Mouse (Mus musculus) lung, adult 2 months (tissue): ENCODE results near the gene Dynll1.

ENCODE experiments used
- CTCF ChIP-seq: fragments of 200-500 bp; IDR thresholded peaks from 2 replicates; pipeline ENCODE4 v1.5.1; 2011; ENCODE audit warnings: mild to moderate bottlenecking, low read length, control low read depth; ENCODE audit not compliant: insufficient read depth
- POLR2A ChIP-seq: fragments of 200-500 bp; IDR thresholded peaks from 2 replicates; pipeline ENCODE4 v1.6.1; 2011; ENCODE audit warnings: low read depth, mild to moderate bottlenecking, control low read depth, low read length, borderline replicate concordance; ENCODE audit errors: extremely low read depth

DNA sequence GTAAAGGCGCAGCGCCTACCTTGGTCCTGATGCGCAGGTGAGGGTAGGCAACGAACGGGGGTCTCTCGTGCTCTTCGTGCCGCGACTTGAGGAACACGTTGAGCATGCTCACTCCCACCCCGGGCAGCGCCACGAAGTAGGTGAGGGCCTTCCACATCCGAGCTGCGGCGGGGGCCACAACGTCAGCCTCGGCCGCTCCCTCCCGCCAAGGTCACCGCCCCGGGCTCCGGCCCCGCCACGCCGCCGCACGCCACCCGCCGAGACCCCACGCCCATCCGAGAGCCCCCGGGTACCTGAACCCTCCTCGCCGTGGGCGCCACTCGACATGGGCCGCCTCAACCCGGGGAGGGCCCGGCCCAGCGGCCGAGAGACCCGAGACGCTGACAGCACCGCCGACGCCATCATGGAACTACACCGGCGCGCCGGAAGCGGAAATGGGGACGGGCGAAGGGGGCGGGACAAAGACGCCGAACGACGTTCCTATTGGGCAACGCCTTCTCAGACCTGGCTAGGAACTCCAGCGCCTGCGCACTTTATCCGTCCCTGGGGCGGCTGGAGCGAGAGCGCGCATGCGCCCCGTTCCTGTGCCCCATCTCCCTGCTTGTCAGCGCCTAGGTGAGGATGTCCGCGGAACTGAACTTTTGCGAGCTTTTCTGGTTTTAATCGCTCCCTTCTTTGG is 47.9 kb upstream of the Dynll1 start, which contains the start of gene Cox6a1:
- TF ChIP-seq CTCF, result 0 out of 2 replicates have a peak, but pooled peaks have one; percentile 3
- peak; percentile 84 for TF ChIP-seq POLR2A
